Mouse (Mus musculus): ENCODE results near the gene Ager. TPM values are rescaled to one million over a fixed set of nuclear protein-coding genes. Genes with fewer than 3 reads are reported as not detected.

Gene Ager
- polyA plus RNA-seq, 1 experiment from 2014 or later: 1.5 TPM

DNA sequence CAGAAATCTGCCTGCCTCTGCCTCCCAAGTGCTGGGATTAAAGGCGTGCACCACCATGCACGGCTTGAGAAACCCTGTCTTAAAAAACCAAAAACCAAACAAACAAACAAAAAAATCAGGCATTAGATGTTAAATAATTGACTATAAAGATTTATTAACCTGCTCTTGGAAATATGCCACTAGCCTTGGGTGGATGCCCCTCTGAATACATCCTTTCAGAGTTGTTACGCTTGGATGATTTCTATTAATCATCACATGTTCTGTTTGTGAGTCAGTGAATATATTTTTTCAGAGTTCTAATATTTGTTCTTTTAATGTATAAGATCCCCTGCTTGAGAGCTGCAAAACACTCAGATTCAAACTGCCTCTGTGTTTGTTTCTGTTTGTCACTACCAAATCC, 27.3 kb downstream of the Ager start:
- no peaks in the 10 kb centered on the region for H3K9me3 ChIP-seq (ENCODE audit: control insufficient read depth)
- H3K4me1 ChIP-seq (replicated peaks; ENCODE audit: control insufficient read depth, insufficient read depth, low read length): peaks cover 2% of the 10 kb centered on the region; the same call in 1 of the 2 replicates
- peaks cover 31% of the 10 kb centered on the region for H3K36me3 ChIP-seq (ENCODE audit: control insufficient read depth, insufficient read depth)
- no peak for TF ChIP-seq CTCF (IDR thresholded peaks at IDR 0.05; ENCODE audit: low read depth)
- peaks cover 3% of the 10 kb centered on the region; the same call in 1 of the 2 replicates for H3K27me3 ChIP-seq (replicated peaks; ENCODE audit: control insufficient read depth, insufficient read depth, low read length)
- no peak overlapping the region for H3K4me3 ChIP-seq (ENCODE audit: low read depth, low read length)
- ATAC-seq: no peak
- no peak overlapping the region for H3K4me2 ChIP-seq (replicated peaks; ENCODE audit: low read depth)
- 96% methylated on average over 3 of the region's 3 CpGs for WGBS
- H3K27ac ChIP-seq (ENCODE audit: low read depth, low read length): no peak overlapping the region
- H3K9ac ChIP-seq (ENCODE audit: low read depth, low read length): no peak overlapping the region

DNA sequence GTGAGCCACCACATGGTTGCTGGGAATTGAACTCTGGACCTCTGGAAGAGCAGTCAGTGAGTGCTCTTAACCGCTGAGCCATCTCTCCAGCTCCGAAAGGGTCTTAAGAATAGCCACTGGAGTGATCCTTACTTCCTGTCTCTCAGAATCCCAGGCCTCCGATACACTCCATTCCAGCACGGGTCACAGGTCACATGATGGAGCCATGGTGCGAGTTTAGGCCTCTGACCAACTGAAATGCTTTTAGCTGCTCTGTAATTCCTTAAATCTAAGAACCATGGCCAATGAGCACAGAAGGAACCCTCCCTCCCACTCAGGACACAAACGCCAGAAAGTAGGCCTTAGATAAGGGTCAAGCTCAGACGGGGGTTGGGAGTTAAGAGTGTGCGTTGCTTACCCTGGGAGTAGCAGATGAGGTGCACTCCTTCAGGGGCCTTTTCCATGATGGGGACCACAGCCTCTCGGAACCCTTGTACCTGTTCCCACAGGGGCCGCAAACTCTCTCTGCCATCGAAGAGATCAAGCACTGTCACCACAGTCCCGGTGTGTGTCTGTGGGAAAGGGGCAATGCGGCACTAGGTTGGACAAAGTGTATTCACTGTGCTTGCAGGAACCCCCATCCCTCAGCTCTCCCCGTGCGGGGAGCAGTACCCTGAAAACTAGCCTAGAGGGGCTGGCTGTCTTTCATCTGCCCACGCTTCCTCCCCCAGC, 28.6 kb downstream of the Ager start:
- 52% methylated on average over 16 of the region's 16 CpGs for WGBS
- peak overlapping the region; percentile 66 for H3K4me3 ChIP-seq (ENCODE audit: low read depth, low read length)

GRCm38 (mm10) chr17:34626773-34627092, 29.1 kb downstream of the Ager start:
- no peak for ATAC-seq
- Histone ChIP-seq H3K36me3 (ENCODE audit: control insufficient read depth, insufficient read depth) (peaks cover 14% of the 10 kb centered on the region), H3K9me3 (ENCODE audit: control insufficient read depth) (no peaks in the 10 kb centered on the region), H3K27me3 (replicated peaks; ENCODE audit: control insufficient read depth, insufficient read depth, low read length) (peaks cover 16% of the 10 kb centered on the region), H3K9ac (ENCODE audit: low read depth, low read length) (peak overlapping the region; percentile 65), H3K4me2 (replicated peaks; ENCODE audit: low read depth) (peak overlapping the region; percentile 95), H3K4me1 (replicated peaks; ENCODE audit: control insufficient read depth, insufficient read depth, low read length) (peaks cover 9% of the 10 kb centered on the region), H3K27ac (ENCODE audit: low read depth, low read length) (peak overlapping the region; percentile 87), H3K4me3 (ENCODE audit: low read depth, low read length) (peak overlapping the region; percentile 66)
- 1% methylated on average over 15 of the region's 18 CpGs for WGBS
- peak; percentile 77 for TF ChIP-seq CTCF (IDR thresholded peaks at IDR 0.05; ENCODE audit: low read depth)

More for the DNA sequence above, 28.6 kb downstream of the Ager start:
- Histone ChIP-seq H3K9ac (ENCODE audit: low read depth, low read length) (peak overlapping the region; percentile 65), H3K4me1 (replicated peaks; ENCODE audit: control insufficient read depth, insufficient read depth, low read length) (peaks cover 5% of the 10 kb centered on the region), H3K36me3 (ENCODE audit: control insufficient read depth, insufficient read depth) (peaks cover 18% of the 10 kb centered on the region), H3K27me3 (replicated peaks; ENCODE audit: control insufficient read depth, insufficient read depth, low read length) (peaks cover 11% of the 10 kb centered on the region), H3K9me3 (ENCODE audit: control insufficient read depth) (no peaks in the 10 kb centered on the region), H3K27ac (ENCODE audit: low read depth, low read length) (peak overlapping the region; percentile 87), H3K4me2 (replicated peaks; ENCODE audit: low read depth) (peak overlapping the region; percentile 95)
- TF ChIP-seq CTCF (IDR thresholded peaks at IDR 0.05; ENCODE audit: low read depth): no peak
- no peak for ATAC-seq

GRCm38 (mm10) chr17:34627093-34627942, 29.7 kb downstream of the Ager start:
- WGBS: 1% methylated on average over 40 of the region's 45 CpGs
- Histone ChIP-seq H3K36me3 (ENCODE audit: control insufficient read depth, insufficient read depth) (peaks cover 8% of the 10 kb centered on the region; the same call in 1 of the 2 replicates), H3K9ac (ENCODE audit: low read depth, low read length) (peak overlapping the region; percentile 65), H3K4me3 (ENCODE audit: low read depth, low read length) (peak overlapping the region; percentile 66), H3K4me1 (replicated peaks; ENCODE audit: control insufficient read depth, insufficient read depth, low read length) (peaks cover 9% of the 10 kb centered on the region), H3K9me3 (ENCODE audit: control insufficient read depth) (no peaks in the 10 kb centered on the region), H3K27ac (ENCODE audit: low read depth, low read length) (peak overlapping the region; percentile 87), H3K4me2 (replicated peaks; ENCODE audit: low read depth) (peak overlapping the region; percentile 95), H3K27me3 (replicated peaks; ENCODE audit: control insufficient read depth, insufficient read depth, low read length) (peaks cover 16% of the 10 kb centered on the region)
- peak; percentile 66 for ATAC-seq
- no peak for TF ChIP-seq CTCF (IDR thresholded peaks at IDR 0.05; ENCODE audit: low read depth)

DNA sequence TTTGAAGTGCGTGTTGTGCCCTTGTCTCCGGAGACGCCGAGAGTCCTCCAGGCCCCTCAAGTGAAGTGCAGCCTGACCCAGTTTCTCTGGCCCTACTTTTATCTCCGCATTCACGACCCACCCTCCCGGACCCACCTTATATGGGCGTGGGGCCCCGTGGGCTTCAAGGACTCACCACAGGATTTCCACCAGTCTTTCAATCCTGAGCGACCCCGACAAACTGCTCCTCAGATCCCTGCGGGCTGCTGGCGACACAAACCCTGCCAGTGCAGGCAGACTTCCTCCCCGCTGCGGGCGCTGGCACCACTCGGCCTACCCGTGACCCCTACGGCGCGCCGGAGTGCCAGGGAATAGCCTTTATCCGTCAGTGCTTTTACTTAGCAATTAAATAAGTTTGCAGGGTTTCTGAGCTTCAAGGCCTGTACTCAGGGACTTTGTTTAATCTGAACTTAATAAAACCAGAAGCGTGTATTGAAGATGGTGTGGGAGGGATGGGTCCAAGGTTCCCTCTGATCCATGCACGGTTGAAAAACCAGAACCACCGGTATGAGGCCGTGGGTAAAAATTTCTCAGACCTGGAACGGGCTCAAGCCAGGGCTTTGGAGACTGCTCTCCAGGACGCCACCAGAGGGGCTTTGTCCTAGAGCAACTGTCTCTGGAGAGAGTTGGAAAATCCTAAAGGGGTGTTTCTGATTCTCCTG, 30.4 kb downstream of the Ager start, which contains the start of gene Ppt2:
TSS of gene Ppt2 (minus strand) at position 568 of the 701 bp plus-strand sequence.
- H3K27me3 ChIP-seq (replicated peaks; ENCODE audit: control insufficient read depth, insufficient read depth, low read length): peaks cover 16% of the 10 kb centered on the region
- no peak for TF ChIP-seq CTCF (IDR thresholded peaks at IDR 0.05; ENCODE audit: low read depth)
- no peaks in the 10 kb centered on the region for H3K9me3 ChIP-seq (ENCODE audit: control insufficient read depth)
- H3K4me2 ChIP-seq (replicated peaks; ENCODE audit: low read depth): peak within 1 kb of the TSS; percentile 95
- ATAC-seq: no peak
- peak within 1 kb of the TSS; percentile 66 for H3K4me3 ChIP-seq (ENCODE audit: low read depth, low read length)
- 0 out of 2 replicates have a peak, but pooled peaks cover under 1% of the 10 kb centered on the region for H3K36me3 ChIP-seq (ENCODE audit: control insufficient read depth, insufficient read depth)
- peak within 1 kb of the TSS; percentile 65 for H3K9ac ChIP-seq (ENCODE audit: low read depth, low read length)
- peaks cover 9% of the 10 kb centered on the region for H3K4me1 ChIP-seq (replicated peaks; ENCODE audit: control insufficient read depth, insufficient read depth, low read length)
- 2% methylated on average over 29 of the region's 29 CpGs for WGBS
- H3K27ac ChIP-seq (ENCODE audit: low read depth, low read length): peak within 1 kb of the TSS; percentile 87

GRCm38 (mm10) chr17:34628644-34628967, 30.9 kb downstream of the Ager start:
- WGBS: 24% methylated on average over 5 of the region's 5 CpGs
- no peaks in the 10 kb centered on the region for H3K9me3 ChIP-seq (ENCODE audit: control insufficient read depth)
- 0 out of 2 replicates have a peak overlapping the region, but pooled peaks have one; percentile 87 for H3K27ac ChIP-seq (ENCODE audit: low read depth, low read length)
- peaks cover 9% of the 10 kb centered on the region for H3K4me1 ChIP-seq (replicated peaks; ENCODE audit: control insufficient read depth, insufficient read depth, low read length)
- TF ChIP-seq CTCF (IDR thresholded peaks at IDR 0.05; ENCODE audit: low read depth): no peak
- H3K27me3 ChIP-seq (replicated peaks; ENCODE audit: control insufficient read depth, insufficient read depth, low read length): peaks cover 16% of the 10 kb centered on the region
- H3K9ac ChIP-seq (ENCODE audit: low read depth, low read length): 0 out of 2 replicates have a peak overlapping the region, but pooled peaks have one; percentile 65
- H3K4me3 ChIP-seq (ENCODE audit: low read depth, low read length): peak overlapping the region; percentile 66; the same call in 1 of the 2 replicates
- peak overlapping the region; percentile 95 for H3K4me2 ChIP-seq (replicated peaks; ENCODE audit: low read depth)
- no peaks in the 10 kb centered on the region for H3K36me3 ChIP-seq (ENCODE audit: control insufficient read depth, insufficient read depth)
- ATAC-seq: no peak
